Mouse (Mus musculus): Measurements from ENCODE around the gene Ccng2.

DNA sequence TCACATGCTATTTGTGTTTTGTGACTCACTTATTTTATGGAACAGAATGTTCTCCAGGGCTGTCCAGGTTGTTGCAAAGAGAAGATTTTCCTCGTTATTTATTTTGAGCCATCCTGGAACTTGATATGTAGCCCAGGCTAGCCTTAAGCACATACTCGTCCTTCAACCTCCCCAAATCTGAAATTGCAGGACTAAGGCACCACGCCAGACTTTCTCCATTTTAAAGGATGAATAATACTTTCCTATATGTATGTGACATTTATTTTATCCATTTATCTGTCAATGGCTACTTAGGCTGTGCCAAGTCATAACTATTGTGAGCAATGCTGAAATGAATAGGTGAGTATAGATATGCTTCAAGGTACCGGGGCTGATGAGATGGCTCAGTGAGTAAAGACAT, 30.5 kb upstream of the Ccng2 start:
- TF ChIP-seq CTCF (IDR thresholded peaks at IDR 0.05; ENCODE audit: control insufficient read depth, insufficient read depth, insufficient read length): no peak
- TF ChIP-seq MAX (IDR thresholded peaks at IDR 0.05): no peak
- TF ChIP-seq USF1 (IDR thresholded peaks at IDR 0.05; ENCODE audit: low read depth): no peak
- no peak for TF ChIP-seq MYOD1 (IDR thresholded peaks at IDR 0.05; ENCODE audit: control insufficient read depth, insufficient read length, low read depth)
- no peak for TF ChIP-seq MYOG (IDR thresholded peaks at IDR 0.05; ENCODE audit: control insufficient read depth, extremely low read depth, insufficient read length)
- TF ChIP-seq FOSL1 (IDR thresholded peaks at IDR 0.05; ENCODE audit: insufficient read depth, low read length, poor library complexity, severe bottlenecking): no peak

Data from C2C12 (cell line).